Mouse (Mus musculus): ENCODE data around the gene Hand2.

GRCm38 (mm10) chr8:57319981-57320585 lies 700 bp upstream of the Hand2 start:
- TF ChIP-seq CTCF (IDR thresholded peaks at IDR 0.05; ENCODE audit: insufficient read depth, low read length): no peak
- no peak for TF ChIP-seq POLR2A (IDR thresholded peaks at IDR 0.05; ENCODE audit: borderline replicate concordance, extremely low read depth, low read depth, low read length)
